Mouse (Mus musculus) lung, postnatal 4 days (tissue): Measurements from ENCODE around the gene Scn5a.

Experiments used
- DNase-seq, 2 experiments: peaks; one replicate each; pipeline ENCODE4 v3.0.0; 2021

The Scn5a gene

DNA sequence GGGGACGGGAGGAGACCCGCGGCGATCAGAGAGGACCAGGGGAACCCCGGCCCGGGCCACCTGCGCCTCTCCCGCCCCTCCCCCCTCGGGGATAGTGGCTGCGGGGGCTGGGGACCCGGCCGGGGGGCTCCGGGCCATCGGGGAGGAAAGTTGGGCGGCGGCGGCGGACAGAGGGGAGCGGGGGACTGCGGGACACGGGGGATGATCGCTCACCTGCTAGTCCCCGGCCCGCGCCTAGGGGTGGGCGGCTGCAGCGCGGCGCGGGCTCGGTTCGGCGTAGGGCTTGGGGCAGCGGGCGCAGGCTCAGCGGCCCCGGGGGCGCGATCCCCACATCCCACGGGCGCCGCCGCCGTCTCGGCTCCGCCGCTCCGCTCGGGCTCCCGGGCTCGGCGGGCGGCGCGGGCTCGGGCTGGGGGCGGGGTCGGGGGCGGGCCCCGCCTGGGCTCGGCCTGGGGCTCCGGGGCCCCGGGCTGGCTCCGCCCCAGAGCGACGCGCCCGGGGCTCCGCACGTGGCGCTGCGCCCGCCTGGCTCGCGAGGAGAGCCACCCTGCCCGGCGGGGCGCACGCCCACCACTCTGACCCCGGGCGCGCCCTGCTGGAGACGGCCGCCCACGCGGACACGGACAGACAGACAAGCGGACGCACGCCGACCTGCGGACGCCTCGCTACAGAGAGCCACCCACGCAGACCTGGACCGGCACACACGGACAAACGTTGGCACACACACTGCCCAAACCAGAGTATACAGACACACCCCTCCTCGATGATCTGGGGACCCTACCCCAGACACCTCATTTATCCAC is at the start of gene Scn5a:
TSS of gene Scn5a (minus strand) at position 381 of the 803 bp plus-strand sequence.
- peak in 1 of 2 experiments; percentile 53 for DNase-seq

DNA sequence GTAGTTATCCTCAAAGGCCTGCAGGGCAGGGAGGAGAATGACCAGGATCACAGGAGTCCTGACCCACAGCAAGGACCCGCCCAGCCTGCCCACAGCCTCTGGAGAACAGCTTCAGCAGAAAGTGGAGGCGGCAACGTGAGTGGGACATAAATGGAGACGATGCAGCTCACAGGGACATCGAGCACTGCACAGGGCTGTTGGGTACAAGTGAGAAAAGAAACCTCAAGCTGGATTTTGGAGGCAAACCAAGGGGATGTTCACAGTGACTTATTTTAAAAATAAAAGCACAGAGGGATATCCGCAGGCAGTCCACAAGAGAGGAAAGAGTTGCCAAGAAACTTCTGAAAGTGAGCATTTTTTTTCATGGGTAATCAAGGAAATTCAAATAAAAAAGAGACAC is 48.4 kb upstream of the Scn5a start:
- DNase-seq: no peak

GRCm38 (mm10) chr9:119624151-119624550 is 45.3 kb upstream of the Scn5a start:
- no peak for DNase-seq

DNA sequence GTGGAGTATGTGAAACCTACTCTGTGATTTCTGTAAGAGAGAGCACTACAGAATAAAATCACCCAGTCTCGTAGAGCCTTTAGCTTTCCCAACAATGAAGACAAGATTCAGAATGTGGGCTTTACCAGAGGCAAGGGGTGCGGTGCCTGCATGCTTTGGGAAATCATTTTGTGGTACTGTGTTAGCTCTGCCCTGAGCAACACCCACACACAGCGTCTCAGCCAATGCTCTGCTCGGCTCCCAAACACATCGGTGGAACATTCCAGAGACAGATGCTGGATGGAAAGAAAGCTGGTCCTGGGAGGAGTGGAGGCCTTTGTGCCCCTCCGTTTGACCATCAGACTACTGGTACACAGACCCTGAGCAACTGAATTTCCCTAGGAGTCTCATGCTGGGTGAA is 36.0 kb upstream of the Scn5a start:
- DNase-seq: no peak

GRCm38 (mm10) chr9:119610563-119611166 is 31.8 kb upstream of the Scn5a start:
- no peak for DNase-seq

DNA sequence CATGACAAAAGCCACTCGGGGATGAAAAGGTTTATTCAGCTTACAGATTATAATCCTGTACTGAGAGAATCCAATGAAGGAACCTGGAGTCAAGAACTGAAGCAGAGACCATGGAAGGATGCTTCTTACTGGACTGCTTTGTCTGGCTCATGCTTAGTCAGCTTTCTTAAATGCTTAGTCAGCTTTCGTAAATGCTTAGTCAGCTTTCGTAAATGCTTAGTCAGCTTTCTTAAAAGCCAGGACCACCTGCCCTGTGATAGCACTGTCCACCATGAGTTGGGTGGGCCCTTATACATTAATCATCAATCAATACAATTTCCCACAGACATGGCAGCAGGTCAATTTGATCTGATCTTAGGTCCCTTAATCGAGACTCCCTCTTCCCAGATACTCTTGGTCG is 28.1 kb upstream of the Scn5a start:
- no peak for DNase-seq

DNA sequence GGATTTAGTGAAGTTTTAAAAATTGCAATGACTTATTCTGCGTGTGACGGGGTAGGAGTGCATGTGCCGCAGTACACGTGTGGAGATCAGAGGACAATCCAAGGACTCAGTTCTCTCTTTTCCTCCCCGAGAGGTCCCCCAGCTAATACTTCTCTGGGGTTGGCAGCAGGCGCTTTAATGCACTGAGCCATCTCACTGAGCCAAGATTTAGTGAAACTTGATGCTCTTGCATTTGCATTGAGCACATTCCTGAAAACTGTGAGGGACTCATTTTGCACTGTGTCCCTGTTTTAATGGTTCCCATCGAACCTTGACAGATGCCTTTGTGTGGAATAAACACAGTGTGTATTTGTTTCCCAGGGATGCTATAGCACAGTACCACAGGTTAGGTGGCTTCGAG is 25.8 kb upstream of the Scn5a start:
- no peak for DNase-seq

DNA sequence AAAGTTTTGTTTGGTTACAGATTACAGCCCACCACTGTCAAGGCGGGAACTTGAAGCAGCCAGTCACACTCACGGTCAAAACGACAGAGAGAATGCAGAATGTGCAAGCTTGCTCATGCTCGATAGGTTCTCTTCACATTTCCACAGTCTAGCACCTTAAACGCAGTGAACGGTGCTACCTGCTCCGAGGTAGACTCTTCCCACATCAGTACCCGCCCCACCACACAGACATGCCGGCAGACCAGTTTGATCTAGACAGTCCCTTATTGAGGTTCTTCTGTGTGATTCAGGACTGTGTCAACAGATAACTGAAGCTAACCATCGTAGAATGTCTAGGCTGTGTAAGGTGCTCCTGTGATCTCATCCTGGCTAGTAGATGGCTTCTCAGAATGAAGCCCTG is 19.7 kb upstream of the Scn5a start:
- DNase-seq: no peak

DNA sequence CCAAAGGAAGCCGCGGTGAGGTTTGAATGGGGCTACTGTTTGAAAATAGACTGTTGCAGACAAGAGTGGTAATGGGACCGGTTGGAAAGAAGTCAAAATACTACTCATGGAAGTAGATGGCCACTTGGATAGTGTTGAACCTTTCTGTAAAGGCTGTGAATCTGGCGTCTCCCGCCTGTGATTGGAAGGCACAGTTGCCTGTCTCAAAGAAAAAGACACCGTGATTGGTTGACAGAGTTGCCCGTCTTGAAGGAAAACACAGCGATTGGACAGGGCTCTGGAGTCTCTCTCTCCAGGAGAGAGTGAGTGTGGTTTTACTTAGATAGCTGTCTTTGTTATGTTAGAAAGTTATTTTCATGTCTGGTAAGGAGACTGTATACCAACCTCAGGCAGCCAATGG is 18.5 kb upstream of the Scn5a start:
- peak; percentile 53 to 57 for DNase-seq

- no peak for DNase-seq
Measured at GRCm38 (mm10) chr9:119589592-119589991, 10.8 kb upstream of the Scn5a start.

- DNase-seq: peak in 1 of 2 experiments; percentile 36
Measured at GRCm38 (mm10) chr9:119588763-119589449, 10.1 kb upstream of the Scn5a start.

DNA sequence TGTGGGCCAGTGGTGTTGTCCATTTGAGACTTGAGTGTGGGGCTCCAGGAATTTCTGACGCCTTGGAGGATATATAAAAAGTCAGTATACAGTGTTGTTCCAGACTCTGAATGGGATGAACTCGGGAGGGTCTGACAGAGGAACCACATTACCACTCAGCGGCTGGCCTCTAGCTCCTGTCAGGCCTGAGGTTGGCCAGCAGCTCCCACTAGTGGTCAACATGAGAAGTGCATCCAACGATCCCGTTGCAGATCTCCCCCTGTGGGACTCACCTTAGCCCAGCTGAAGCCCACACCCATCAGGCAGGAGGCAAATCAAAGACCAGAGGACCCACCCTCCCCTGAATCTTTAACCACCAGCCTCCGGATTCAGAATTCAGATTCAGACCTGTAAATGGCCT is 1.9 kb upstream of the Scn5a start:
- peak; percentile 66 to 80 for DNase-seq

DNA sequence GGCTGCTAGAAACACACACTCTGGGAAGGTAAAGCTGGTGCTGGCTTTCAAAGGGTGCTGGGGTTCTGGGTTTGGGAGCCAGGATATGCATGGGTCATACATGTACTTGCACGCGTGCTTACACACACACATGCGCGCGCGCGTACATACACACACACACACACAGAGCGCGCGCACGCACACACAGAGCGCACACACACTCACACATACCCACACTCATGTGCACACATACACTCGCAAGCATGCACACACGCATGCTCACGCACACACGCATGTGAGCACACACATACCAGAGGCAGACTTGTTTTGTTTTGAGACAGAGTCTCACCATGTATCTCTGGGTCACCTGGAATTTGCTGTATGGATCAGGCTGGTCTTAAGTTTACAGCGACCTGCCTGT is 1.4 kb upstream of the Scn5a start:
- no peak for DNase-seq

DNA sequence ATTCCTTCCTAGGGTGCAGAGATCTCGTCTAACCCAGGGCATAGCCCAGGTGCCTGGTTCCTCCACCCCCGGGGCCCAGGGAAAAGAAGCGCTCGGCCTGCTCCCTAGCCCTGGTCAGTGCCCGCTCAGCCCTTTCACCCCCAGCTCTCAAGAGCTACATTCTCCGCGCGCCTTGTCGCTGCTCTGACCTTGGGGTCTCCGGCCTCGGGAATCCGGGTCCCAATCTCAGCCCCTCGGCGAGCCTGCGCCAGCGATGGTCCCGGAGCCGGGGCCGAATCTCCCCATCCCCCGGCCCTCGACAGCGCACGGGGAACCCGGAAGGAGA is 543 bp downstream of the Scn5a start:
- no peak for DNase-seq

DNA sequence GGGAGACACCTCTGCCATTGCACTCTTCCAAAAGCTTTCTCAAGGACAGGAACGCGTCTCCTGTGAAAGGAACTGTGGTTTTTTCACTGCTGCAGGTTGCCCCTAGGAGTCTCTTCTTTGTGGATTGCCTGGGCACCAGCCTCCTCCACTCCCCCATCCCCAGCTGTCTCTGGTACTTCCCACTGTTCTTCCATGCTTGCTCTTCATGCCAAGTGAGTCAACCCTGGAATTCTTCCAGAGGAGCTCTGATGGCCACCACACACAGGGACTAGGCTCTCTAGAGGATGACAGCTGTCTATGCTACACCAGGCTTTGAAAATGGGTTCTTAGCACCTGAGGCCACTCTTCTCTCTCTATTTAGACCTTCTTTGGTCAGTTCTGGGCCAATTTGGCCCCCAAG is 1.8 kb downstream of the Scn5a start:
- DNase-seq: no peak

- no peak for DNase-seq
Measured at GRCm38 (mm10) chr9:119575732-119576131, 3.1 kb downstream of the Scn5a start.

- peak in 1 of 2 experiments; percentile 18 for DNase-seq
Measured at GRCm38 (mm10) chr9:119574366-119574765, 4.5 kb downstream of the Scn5a start.

DNA sequence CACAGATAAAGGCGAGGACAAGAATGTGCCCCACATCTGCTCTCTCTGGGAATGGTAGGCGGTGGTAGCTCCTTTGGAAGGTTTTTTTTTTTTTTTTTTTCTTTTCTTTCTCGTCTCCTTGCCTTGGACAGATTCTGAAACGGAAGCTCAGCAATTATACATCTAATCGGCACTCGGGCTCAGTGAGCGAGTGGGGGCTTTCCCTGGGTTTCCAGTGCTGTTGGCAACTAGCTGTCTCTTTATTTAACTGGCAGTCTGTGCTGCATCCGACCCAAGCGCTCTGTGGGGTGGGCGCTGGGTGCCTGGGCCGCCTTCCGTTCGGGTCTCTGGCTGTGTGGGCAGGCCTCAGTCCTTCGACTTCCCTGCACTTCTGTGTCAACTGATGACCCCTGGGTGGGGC is 5.8 kb downstream of the Scn5a start:
- DNase-seq: no peak

DNA sequence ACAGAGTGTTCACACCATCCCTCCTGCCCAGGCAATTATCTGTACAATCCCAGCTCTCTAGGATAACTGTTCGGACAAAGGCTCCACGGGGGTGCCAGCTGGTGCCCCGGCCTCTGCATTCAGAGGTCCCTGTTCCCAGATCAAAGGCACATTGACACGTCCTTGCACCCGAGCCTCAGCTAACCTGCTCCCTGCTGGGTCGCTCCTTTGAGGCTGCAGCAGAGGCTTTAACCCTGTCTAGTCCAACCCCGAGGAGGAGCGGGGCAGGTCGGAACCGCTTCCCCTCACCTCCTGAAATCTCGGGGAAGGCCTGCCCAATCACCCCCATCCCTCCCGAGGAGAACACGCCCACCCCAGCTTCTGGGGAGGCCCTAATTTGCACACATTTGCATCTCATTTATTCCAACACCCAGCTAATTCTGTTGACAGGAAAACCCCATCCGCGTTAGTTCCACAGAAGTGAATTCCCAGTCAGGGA is 7.4 kb downstream of the Scn5a start:
- no peak for DNase-seq

- DNase-seq: no peak
Measured at GRCm38 (mm10) chr9:119570652-119571051, 8.2 kb downstream of the Scn5a start.

DNA sequence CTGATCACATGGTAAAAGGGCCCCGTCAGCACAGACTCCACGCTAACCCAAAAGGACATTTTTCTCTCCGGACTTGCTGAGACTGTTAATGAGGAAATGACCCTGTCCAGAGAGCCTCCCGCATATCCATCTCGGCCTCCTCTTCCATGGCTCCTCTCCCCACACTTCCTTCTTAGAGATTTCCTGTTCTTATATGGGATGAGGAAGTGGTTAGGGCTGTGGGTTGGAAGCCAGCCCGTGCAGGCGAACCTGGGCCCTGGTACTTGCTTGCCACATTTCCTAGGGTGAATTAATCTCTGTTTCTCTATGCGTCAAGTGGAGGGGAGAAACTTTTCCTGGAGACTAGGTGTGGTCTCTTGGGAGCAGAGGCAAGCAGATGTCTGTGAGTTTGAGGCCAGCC is 10.1 kb downstream of the Scn5a start:
- DNase-seq: no peak

GRCm38 (mm10) chr9:119567800-119568199 is 11.0 kb downstream of the Scn5a start:
- DNase-seq: no peak

- peak in 1 of 2 experiments; percentile 31 for DNase-seq
Measured at GRCm38 (mm10) chr9:119566214-119566613, 12.6 kb downstream of the Scn5a start.

GRCm38 (mm10) chr9:119564803-119565202 is 14.0 kb downstream of the Scn5a start:
- DNase-seq: no peak
